Mouse (Mus musculus) MEL (cell line): ENCODE data around the gene Fndc3b. TPM values are rescaled to one million over a fixed set of nuclear protein-coding genes. Genes with fewer than 3 reads are reported as not detected.

Source experiments
- DNase-seq: peaks from one replicate; pipeline ENCODE4 v3.0.0; 2011; ENCODE audit warnings: low read depth, low spot score
- H3K27ac ChIP-seq: 2 replicates; pipeline ENCODE4 v1.5.1; 2012; ENCODE audit warnings: low read depth, mild to moderate bottlenecking, control low read depth, low read length, moderate library complexity; ENCODE audit not compliant: control insufficient read depth
- H3K27me3 ChIP-seq, 2 experiments: fragments of 150-350 bp in 1 of 2; sonication (generic) in 1 of 2; 2 replicates each; pipeline ENCODE4 v1.6.1; 2012; ENCODE audit warnings: low read length in 2 of 2, mild to moderate bottlenecking in 2 of 2, improper control_type of control experiment in 1 of 2, moderate library complexity in 1 of 2; ENCODE audit not compliant: insufficient read depth in 2 of 2, control insufficient read depth in 1 of 2
- H3K36me3 ChIP-seq, 2 experiments: 2 replicates each; pipeline ENCODE4 v1.6.1; 2012 to 2014; ENCODE audit warnings: low read length in 2 of 2, improper control_type of control experiment in 1 of 2, inconsistent platforms in 1 of 2, mild to moderate bottlenecking in 1 of 2; ENCODE audit not compliant: insufficient read depth in 2 of 2, control insufficient read depth in 1 of 2
- H3K4me1 ChIP-seq, 2 experiments: fragments of 150-350 bp in 1 of 2; sonication (generic) in 1 of 2; 2 replicates each; pipeline ENCODE4 v1.6.1; 2012; ENCODE audit warnings: low read length in 2 of 2, improper control_type of control experiment in 1 of 2, mild to moderate bottlenecking in 1 of 2; ENCODE audit not compliant: insufficient read depth in 2 of 2, control insufficient read depth in 1 of 2
- H3K4me3 ChIP-seq, 2 experiments: fragments of 150-350 bp in 1 of 2; sonication (generic) in 1 of 2; 2 replicates each; pipeline ENCODE4 v1.5.1; 2012; ENCODE audit warnings: low read depth in 2 of 2, low read length in 2 of 2, mild to moderate bottlenecking in 2 of 2, moderate library complexity in 2 of 2, control low read depth in 1 of 2, improper control_type of control experiment in 1 of 2; ENCODE audit not compliant: control insufficient read depth in 1 of 2, insufficient read depth in 1 of 2
- H3K79me2 ChIP-seq: 2 replicates; pipeline ENCODE4 v1.6.1; 2012; ENCODE audit warnings: mild to moderate bottlenecking, low read length, moderate library complexity; ENCODE audit not compliant: control insufficient read depth, poor library complexity, insufficient read depth
- H3K9ac ChIP-seq: 2 replicates; pipeline ENCODE4 v1.6.1; 2012; ENCODE audit warnings: low read depth, mild to moderate bottlenecking, control low read depth, low read length, moderate library complexity; ENCODE audit not compliant: control insufficient read depth, poor library complexity, severe bottlenecking
- H3K9me3 ChIP-seq: fragments of 150-350 bp; sonication (generic); replicated peaks from 2 replicates; pipeline ENCODE4 v1.6.1; 2012; ENCODE audit warnings: mild to moderate bottlenecking, low read length, improper control_type of control experiment, moderate library complexity; ENCODE audit not compliant: insufficient read depth
- BHLHE40 ChIP-seq: IDR thresholded peaks from 2 replicates; pipeline ENCODE4 v1.6.1; 2012; ENCODE audit warnings: low read depth, mild to moderate bottlenecking, inconsistent platforms, low read length, improper control_type of control experiment, borderline replicate concordance
- CHD1 ChIP-seq: IDR thresholded peaks from 2 replicates; pipeline ENCODE4 v1.6.1; 2012; ENCODE audit warnings: low read depth, mild to moderate bottlenecking, inconsistent platforms, low read length, improper control_type of control experiment
- CHD2 ChIP-seq: IDR thresholded peaks from 2 replicates; pipeline ENCODE4 v1.6.1; 2011; ENCODE audit warnings: low read length, improper control_type of control experiment
- CTCF ChIP-seq, 3 experiments: IDR thresholded peaks in 2 of 3; conservative IDR thresholded peaks in 1 of 3; 2 replicates each; pipeline ENCODE4 v1.5.1; 2011 to 2012; ENCODE audit warnings: low read length in 3 of 3, low read depth in 2 of 3, mild to moderate bottlenecking in 2 of 3, improper control_type of control experiment in 1 of 3, inconsistent platforms in 1 of 3, mixed read lengths in 1 of 3, moderate library complexity in 1 of 3; ENCODE audit not compliant: control insufficient read depth in 1 of 3, insufficient read depth in 1 of 3, poor library complexity in 1 of 3, severe bottlenecking in 1 of 3
- E2F4 ChIP-seq: IDR thresholded peaks from 2 replicates; pipeline ENCODE4 v1.6.1; 2011; ENCODE audit warnings: low read depth, low read length, improper control_type of control experiment, borderline replicate concordance
- ELF1 ChIP-seq: IDR thresholded peaks from 2 replicates; pipeline ENCODE4 v1.6.1; 2014; ENCODE audit warnings: low read depth, mild to moderate bottlenecking, inconsistent platforms, low read length, improper control_type of control experiment, moderate library complexity
- ETS1 ChIP-seq: IDR thresholded peaks from 2 replicates; pipeline ENCODE4 v1.6.1; 2012; ENCODE audit warnings: low read depth, mild to moderate bottlenecking, inconsistent platforms, low read length, improper control_type of control experiment, moderate library complexity
- GABPA ChIP-seq: IDR thresholded peaks from 2 replicates; pipeline ENCODE4 v1.6.1; 2012; ENCODE audit warnings: low read depth, mild to moderate bottlenecking, inconsistent platforms, low read length, improper control_type of control experiment, moderate library complexity
- GATA1 ChIP-seq: IDR thresholded peaks from 2 replicates; pipeline ENCODE4 v1.6.1; 2011; ENCODE audit warnings: low read depth, low read length, improper control_type of control experiment
- KAT2A ChIP-seq: conservative IDR thresholded peaks from 2 replicates; pipeline ENCODE4 v1.6.1; 2012; ENCODE audit warnings: low read depth, low read length, improper control_type of control experiment, inconsistent platforms
- MAFK ChIP-seq: IDR thresholded peaks from 2 replicates; pipeline ENCODE4 v1.6.1; 2011; ENCODE audit warnings: low read depth, mild to moderate bottlenecking, low read length, improper control_type of control experiment, borderline replicate concordance
- MAX ChIP-seq: IDR thresholded peaks from 2 replicates; pipeline ENCODE4 v1.6.1; 2011; ENCODE audit warnings: low read length, improper control_type of control experiment
- MAZ ChIP-seq: IDR thresholded peaks from 2 replicates; pipeline ENCODE4 v1.6.1; 2012; ENCODE audit warnings: low read depth, mild to moderate bottlenecking, inconsistent platforms, low read length, improper control_type of control experiment
- MEF2A ChIP-seq: IDR thresholded peaks from 2 replicates; pipeline ENCODE4 v1.6.1; 2014; ENCODE audit warnings: low read depth, mild to moderate bottlenecking, inconsistent platforms, low read length, improper control_type of control experiment; ENCODE audit not compliant: poor library complexity, insufficient replicate concordance, severe bottlenecking; ENCODE audit errors: extremely low read depth
- MXI1 ChIP-seq: IDR thresholded peaks from 2 replicates; pipeline ENCODE4 v1.6.1; 2011; ENCODE audit warnings: mild to moderate bottlenecking, low read depth, low read length, improper control_type of control experiment
- NELFE ChIP-seq: IDR thresholded peaks from 2 replicates; pipeline ENCODE4 v1.6.1; 2011; ENCODE audit warnings: low read depth, low read length, improper control_type of control experiment
- POLR2A ChIP-seq, 2 experiments: IDR thresholded peaks; 2 replicates each; pipeline ENCODE4 v1.6.1; 2011 to 2012; ENCODE audit warnings: low read length in 2 of 2, mild to moderate bottlenecking in 2 of 2, control low read depth in 1 of 2, improper control_type of control experiment in 1 of 2, low read depth in 1 of 2, moderate library complexity in 1 of 2; ENCODE audit not compliant: control insufficient read depth in 1 of 2, insufficient read depth in 1 of 2, poor library complexity in 1 of 2
- POLR2AphosphoS2 ChIP-seq: IDR thresholded peaks from 2 replicates; pipeline ENCODE4 v1.6.1; 2011; ENCODE audit warnings: low read length, improper control_type of control experiment
- POLR2AphosphoS5 ChIP-seq: IDR thresholded peaks from 2 replicates; pipeline ENCODE4 v1.6.1; 2012; ENCODE audit warnings: low read depth, borderline replicate concordance, mild to moderate bottlenecking, inconsistent platforms, low read length, moderate library complexity, mixed read lengths
- RAD21 ChIP-seq: IDR thresholded peaks from 2 replicates; pipeline ENCODE4 v1.6.1; 2011; ENCODE audit warnings: mild to moderate bottlenecking, low read depth, low read length, improper control_type of control experiment
- TAL1 ChIP-seq: IDR thresholded peaks from 2 replicates; pipeline ENCODE4 v1.6.1; 2012; ENCODE audit warnings: mild to moderate bottlenecking, inconsistent platforms, low read length, moderate library complexity, mixed read lengths
- TBP ChIP-seq: IDR thresholded peaks from 2 replicates; pipeline ENCODE4 v1.8.0; 2011; ENCODE audit warnings: low read depth, low read length, improper control_type of control experiment
- TCF12 ChIP-seq: IDR thresholded peaks from 2 replicates; pipeline ENCODE4 v1.6.1; 2014; ENCODE audit warnings: low read depth, mild to moderate bottlenecking, inconsistent platforms, low read length, improper control_type of control experiment, moderate library complexity
- UBTF ChIP-seq: IDR thresholded peaks from 2 replicates; pipeline ENCODE4 v1.6.1; 2012; ENCODE audit warnings: low read depth, mild to moderate bottlenecking, inconsistent platforms, low read length, improper control_type of control experiment, moderate library complexity, borderline replicate concordance; ENCODE audit not compliant: insufficient read depth
- USF1 ChIP-seq: IDR thresholded peaks from 2 replicates; pipeline ENCODE4 v1.6.1; 2014; ENCODE audit warnings: low read depth, mild to moderate bottlenecking, inconsistent platforms, low read length, improper control_type of control experiment, moderate library complexity
- ZC3H11A ChIP-seq: IDR thresholded peaks from 2 replicates; pipeline ENCODE4 v1.6.1; 2012; ENCODE audit warnings: low read depth, mild to moderate bottlenecking, inconsistent platforms, low read length, improper control_type of control experiment
- ZKSCAN1 ChIP-seq: IDR thresholded peaks from 2 replicates; pipeline ENCODE4 v1.6.1; 2012; ENCODE audit warnings: low read depth, mild to moderate bottlenecking, inconsistent platforms, low read length, improper control_type of control experiment, moderate library complexity
- ZMIZ1 ChIP-seq: IDR thresholded peaks from 2 replicates; pipeline ENCODE4 v1.6.1; 2012; ENCODE audit warnings: low read depth, mild to moderate bottlenecking, inconsistent platforms, low read length, improper control_type of control experiment, moderate library complexity
- polyA plus RNA-seq, 2 experiments: library from polyadenylated mRNA; stranded (reverse) in 1 of 2; unstranded in 1 of 2; fragments of >175 nt in 1 of 2; fragments of >200 nt in 1 of 2; gene quantifications; 2 replicates each; pipeline versions ENCODE4 v1.2.1 to v1.2.4; 2012; ENCODE audit warnings: low replicate concordance in 2 of 2, low read depth in 1 of 2; ENCODE audit not compliant: insufficient read length in 2 of 2, insufficient read depth in 1 of 2, missing spikeins in 1 of 2
- total RNA-seq: library from RNA; depleted of rRNA; stranded (reverse); fragments of 300-350 nt; gene quantifications from 2 replicates; pipeline ENCODE4 v1.2.3, GENCODE M21; 2012

Fndc3b gene
- total and polyA plus RNA-seq, 3 experiments = not detected

- no peaks in the 10 kb centered on the region for H3K4me1 ChIP-seq
- TF ChIP-seq RAD21 (no peak), E2F4 (no peak), UBTF (no peak), TAL1 (no peak), MAX (no peak), CTCF (IDR thresholded peaks at IDR 0.05 in 2 of 3, conservative IDR thresholded peaks at IDR 0.05 in 1 of 3; ENCODE audit: control insufficient read depth in 1 of 3, insufficient read depth in 1 of 3, low read depth in 2 of 3, low read length in 3 of 3, poor library complexity in 1 of 3, severe bottlenecking in 1 of 3) (no peak), ZKSCAN1 (no peak), GATA1 (no peak), MEF2A (no peak), ZMIZ1 (no peak), MXI1 (no peak), POLR2AphosphoS2 (no peak), TBP (no peak), POLR2AphosphoS5 (no peak), TCF12 (no peak), CHD2 (no peak)
- TF ChIP-seq, all 39 proteins: peak for 0
- Histone ChIP-seq H3K79me2 (no peaks in the 10 kb centered on the region), H3K36me3 (no peaks in the 10 kb centered on the region), H3K4me3 (no peak overlapping the region), H3K27ac (no peak overlapping the region), H3K27me3 (no peaks in the 10 kb centered on the region), H3K9me3 (no peaks in the 10 kb centered on the region), H3K9ac (no peak overlapping the region)
- no peak for DNase-seq
These were observed 112.4 kb downstream of the Fndc3b start for GRCm38 (mm10) chr3:27598437-27599382.

GRCm38 (mm10) chr3:27593485-27594138 lies 117.5 kb downstream of the Fndc3b start:
- Histone ChIP-seq H3K4me3 (no peak overlapping the region), H3K27me3 (no peaks in the 10 kb centered on the region), H3K79me2 (no peaks in the 10 kb centered on the region)

More at GRCm38 (mm10) chr3:27593485-27594138, 117.5 kb downstream of the Fndc3b start:
- Histone ChIP-seq H3K27ac (no peak overlapping the region), H3K9me3 (no peaks in the 10 kb centered on the region), H3K36me3 (no peaks in the 10 kb centered on the region), H3K9ac (no peak overlapping the region), H3K4me1 (no peaks in the 10 kb centered on the region)
- no peak for TF ChIP-seq NELFE
- no peak for TF ChIP-seq ETS1
- TF ChIP-seq ELF1 = no peak
- TF ChIP-seq MXI1 = no peak
- no peak for TF ChIP-seq UBTF
- TF ChIP-seq CHD2 = no peak
- TF ChIP-seq MAZ = no peak
- TF ChIP-seq GABPA = no peak
- no peak for TF ChIP-seq ZKSCAN1
- no peak for TF ChIP-seq KAT2A
- no peak for TF ChIP-seq E2F4
- no peak for TF ChIP-seq MAFK
- no peak for TF ChIP-seq CHD1
- TF ChIP-seq ZC3H11A = no peak
- TF ChIP-seq TBP = no peak
- no peak for TF ChIP-seq POLR2AphosphoS5
- no peak for TF ChIP-seq TAL1
- no peak for TF ChIP-seq BHLHE40
- TF ChIP-seq USF1 = no peak
- no peak for TF ChIP-seq POLR2A (IDR thresholded peaks at IDR 0.05; ENCODE audit: control insufficient read depth in 1 of 2, insufficient read depth in 1 of 2, low read depth in 1 of 2, low read length in 2 of 2, poor library complexity in 1 of 2)
- DNase-seq = no peak
